Mouse (Mus musculus) liver, adult 2 months (tissue): ENCODE measurements at regions not wholly inside any gene's neighbourhood (a gene's known extent, or its start where the extent isn't known, plus 50 kb on each side); places are given as distances from the start of the nearest gene placed in this dataset.

ENCODE experiments used
- CTCF ChIP-seq: fragments of 200-500 bp; IDR thresholded peaks from 2 replicates; pipeline ENCODE4 v1.5.1; 2011; ENCODE audit warnings: low read depth, low read length, control low read depth
- POLR2A ChIP-seq: fragments of 200-500 bp; IDR thresholded peaks from 2 replicates; pipeline ENCODE4 v1.6.1; 2011; ENCODE audit warnings: low read length, control low read depth; ENCODE audit not compliant: insufficient read depth; ENCODE audit errors: extremely low read depth

DNA sequence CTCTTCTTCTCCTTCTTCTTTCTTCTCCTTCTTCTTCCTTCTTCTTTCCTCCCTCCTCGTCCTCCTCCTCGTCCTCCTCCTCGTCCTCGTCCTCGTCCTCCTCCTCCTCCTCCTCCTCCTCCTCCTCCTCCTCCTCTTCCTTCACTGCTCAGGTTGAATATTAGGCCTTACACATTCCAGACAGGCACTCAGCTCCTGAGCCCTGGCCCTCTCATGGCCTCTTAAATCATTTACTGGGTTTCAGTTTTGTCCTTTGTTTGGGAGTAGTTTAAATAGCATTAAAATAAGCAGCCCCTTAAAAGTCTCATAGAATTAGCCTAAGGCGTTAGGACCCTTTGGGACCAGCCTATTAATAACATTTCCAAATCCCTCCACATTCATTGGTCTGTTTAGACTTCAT lies 57.3 kb upstream of the Armc2 start:
- TF ChIP-seq POLR2A (no peak), CTCF (no peak)
